Mouse (Mus musculus): Measurements from ENCODE around the gene St5.

- TF ChIP-seq CHD2 (IDR thresholded peaks at IDR 0.05; ENCODE audit: low read length) (no peak), CTCF (IDR thresholded peaks at IDR 0.05 in 2 of 3, conservative IDR thresholded peaks at IDR 0.05 in 1 of 3; ENCODE audit: control insufficient read depth in 1 of 3, insufficient read depth in 1 of 3, low read depth in 2 of 3, low read length in 3 of 3, poor library complexity in 1 of 3, severe bottlenecking in 1 of 3) (no peak), POLR2A (IDR thresholded peaks at IDR 0.05; ENCODE audit: control insufficient read depth in 1 of 2, insufficient read depth in 1 of 2, low read depth in 1 of 2, low read length in 2 of 2, poor library complexity in 1 of 2) (no peak), MYC (IDR thresholded peaks at IDR 0.05; ENCODE audit: low read depth, low read length) (no peak), EP300 (IDR thresholded peaks at IDR 0.05; ENCODE audit: low read depth in 1 of 2, low read length in 2 of 2) (peak; percentile 49 to 59; a peak in 3 of 4 replicates), ZKSCAN1 (IDR thresholded peaks at IDR 0.05; ENCODE audit: low read depth, low read length) (no peak), BHLHE40 (IDR thresholded peaks at IDR 0.05; ENCODE audit: borderline replicate concordance, low read depth, low read length) (no peak), POLR2AphosphoS5 (IDR thresholded peaks at IDR 0.05; ENCODE audit: borderline replicate concordance, low read depth, low read length) (no peak), ZC3H11A (IDR thresholded peaks at IDR 0.05; ENCODE audit: low read depth, low read length) (no peak), NELFE (IDR thresholded peaks at IDR 0.05; ENCODE audit: low read depth, low read length) (no peak)
Measured at GRCm38 (mm10) chr7:109593992-109594391, 109.4 kb downstream of the St5 start.
